Mouse (Mus musculus): ENCODE data around the gene Hcfc2.

DNA sequence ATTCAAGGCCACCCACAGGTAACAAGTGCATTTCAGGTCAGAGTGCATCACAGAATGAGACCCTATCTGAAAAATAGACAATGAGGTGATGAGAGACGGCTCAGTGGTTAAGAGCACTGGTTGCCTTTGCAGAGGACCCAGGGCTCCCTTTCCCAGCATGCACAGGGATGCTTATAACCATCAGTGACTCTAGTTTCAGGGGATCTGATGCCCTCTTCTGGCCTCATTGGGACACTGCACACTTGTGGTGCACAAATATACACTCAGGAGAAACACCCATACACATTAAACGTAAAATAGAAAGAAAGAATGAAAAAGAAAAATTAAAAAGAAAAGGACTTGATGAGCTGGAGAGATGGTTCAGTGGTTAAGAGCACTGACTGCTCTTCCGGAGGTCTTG, 95.8 kb downstream of the Hcfc2 start:
- TF ChIP-seq POLR2A (IDR thresholded peaks at IDR 0.05; ENCODE audit: control insufficient read depth, extremely low read depth, insufficient read depth, low read length, poor library complexity) (no peak), CTCF (IDR thresholded peaks at IDR 0.05; ENCODE audit: borderline replicate concordance, control insufficient read depth, extremely low read depth, insufficient read depth, low read length, poor library complexity) (no peak)
